Mouse (Mus musculus) CD8-positive naive resting alpha-beta T cell, adult 2 months (primary cell): ENCODE measurements around the gene Tomm40.

ENCODE experiments used
- DNase-seq, 2 experiments: peaks; one replicate each; pipeline ENCODE4 v3.0.0; 2022; ENCODE audit warnings: low read depth in 2 of 2, low spot score in 2 of 2

Gene Tomm40

GRCm38 (mm10) chr7:19710650-19711049, 4.6 kb downstream of the Tomm40 start:
- DNase-seq, result no peak

DNA sequence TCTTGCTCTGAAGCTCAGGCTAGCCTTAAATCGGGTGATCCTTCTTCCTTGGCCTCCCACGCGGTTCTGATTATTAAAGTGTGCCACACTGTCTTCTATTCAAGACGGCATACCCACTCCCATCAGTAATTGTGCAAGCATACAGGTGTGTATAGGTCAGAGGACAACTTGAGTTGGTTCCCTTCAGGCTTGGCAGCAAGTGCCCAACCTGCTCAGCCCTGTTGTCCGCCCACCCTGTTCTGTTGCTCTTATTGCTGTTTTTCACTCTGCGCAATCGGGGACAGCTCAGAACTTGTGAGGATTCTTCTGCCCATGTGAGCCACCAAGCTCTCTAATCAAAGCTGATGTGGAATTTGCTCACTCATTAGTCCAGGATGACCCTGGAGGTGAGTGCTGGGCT, 10.0 kb downstream of the Tomm40 start:
- DNase-seq, result no peak

- DNase-seq, result no peak
Observed at GRCm38 (mm10) chr7:19704475-19704874, 10.8 kb downstream of the Tomm40 start.

DNA sequence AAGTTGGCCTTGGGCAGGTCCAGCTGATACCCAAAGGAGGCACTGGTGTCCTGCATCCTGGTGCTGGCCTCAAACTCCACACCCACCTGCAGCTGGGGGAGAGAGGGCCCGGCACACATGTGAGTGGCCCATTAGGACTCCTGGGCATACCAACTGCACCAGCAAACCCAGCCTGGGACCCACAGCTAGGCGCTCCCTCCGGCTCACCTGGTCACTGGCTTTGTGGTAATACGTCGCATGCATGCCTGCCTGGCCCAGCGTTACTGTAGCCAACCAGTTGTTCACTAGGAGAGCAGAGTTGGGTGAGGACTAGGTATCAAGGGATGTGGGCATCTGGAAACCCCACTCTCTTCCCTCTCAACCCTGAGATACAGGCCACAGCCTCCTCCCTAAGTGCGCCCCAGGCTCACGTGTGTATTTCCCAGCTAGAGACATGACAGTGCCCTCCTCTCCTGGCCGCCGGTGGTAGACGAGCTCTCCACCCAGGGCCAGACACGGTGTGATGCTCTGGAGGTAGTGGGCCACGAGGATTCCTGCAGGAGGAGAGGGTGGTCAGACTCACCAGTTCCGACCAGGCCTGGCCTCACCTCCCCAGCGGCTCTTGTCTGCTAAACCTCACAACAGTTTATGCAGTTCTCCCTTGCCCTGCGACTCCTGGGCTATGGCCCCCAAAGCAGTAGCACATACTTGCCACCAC, 12.2 kb downstream of the Tomm40 start:
- no peak for DNase-seq

- DNase-seq, result no peak
Observed at GRCm38 (mm10) chr7:19701069-19701761, 14.0 kb downstream of the Tomm40 start.

- DNase-seq, result no peak
Observed at GRCm38 (mm10) chr7:19700299-19701068, 14.8 kb downstream of the Tomm40 start.

- no peak for DNase-seq
Observed at GRCm38 (mm10) chr7:19699827-19700148, 15.4 kb downstream of the Tomm40 start.

GRCm38 (mm10) chr7:19698907-19699826, 16.1 kb downstream of the Tomm40 start, which contains the start of gene Apoe:
TSS of gene Apoe (minus strand) at chr7:19699188.
- no peak for DNase-seq

DNA sequence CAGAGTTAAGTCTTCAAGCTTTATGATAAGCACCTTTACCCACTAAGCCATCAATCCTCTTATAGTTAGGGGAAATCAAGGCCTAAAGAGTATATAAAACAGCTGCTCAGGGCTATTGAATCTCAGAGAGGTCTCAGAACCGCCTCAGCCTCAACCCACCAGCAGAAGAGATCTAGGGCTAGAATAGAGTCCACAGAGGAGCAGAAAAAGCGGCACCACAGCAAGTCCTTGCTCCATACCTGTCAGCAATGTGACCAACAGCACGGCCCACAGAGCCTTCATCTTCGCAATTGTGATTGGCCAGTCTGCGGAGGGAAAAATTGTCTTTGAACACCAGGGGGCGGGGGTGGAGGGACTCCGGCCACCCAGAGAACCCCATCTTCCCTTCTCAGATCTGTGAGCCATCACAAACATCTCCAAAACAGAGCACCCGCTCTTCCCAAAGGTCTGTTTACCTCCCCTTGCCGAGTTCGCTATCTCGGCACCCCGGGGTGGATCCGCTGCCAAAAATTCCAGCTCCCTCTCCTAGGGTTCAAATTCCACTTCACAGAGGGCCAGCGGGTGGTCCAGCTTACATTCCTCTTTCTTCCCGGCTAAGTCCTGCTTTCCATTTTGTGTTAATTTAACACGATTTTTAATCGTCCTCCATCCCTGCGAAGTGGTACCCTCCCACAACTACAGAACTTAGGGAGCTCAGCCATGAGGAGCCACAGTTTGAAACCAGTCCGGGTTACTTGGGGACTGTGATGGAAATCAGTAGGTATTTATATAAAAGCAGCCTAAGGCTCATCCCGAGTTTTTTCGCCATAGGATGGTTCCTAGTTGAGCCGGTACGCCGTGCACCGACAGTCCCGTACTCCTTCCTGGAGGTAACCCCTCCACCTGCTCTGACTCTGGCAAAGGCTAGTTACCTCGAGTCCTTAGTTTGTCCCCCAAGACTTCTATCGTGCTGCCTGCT, 17.0 kb downstream of the Tomm40 start:
- no peak for DNase-seq

- no peak for DNase-seq
Observed at GRCm38 (mm10) chr7:19696336-19696873, 18.8 kb downstream of the Tomm40 start.

- DNase-seq, result no peak
Observed at GRCm38 (mm10) chr7:19695881-19696280, 19.4 kb downstream of the Tomm40 start.

GRCm38 (mm10) chr7:19695213-19695594, 20.0 kb downstream of the Tomm40 start:
- DNase-seq, result no peak

DNA sequence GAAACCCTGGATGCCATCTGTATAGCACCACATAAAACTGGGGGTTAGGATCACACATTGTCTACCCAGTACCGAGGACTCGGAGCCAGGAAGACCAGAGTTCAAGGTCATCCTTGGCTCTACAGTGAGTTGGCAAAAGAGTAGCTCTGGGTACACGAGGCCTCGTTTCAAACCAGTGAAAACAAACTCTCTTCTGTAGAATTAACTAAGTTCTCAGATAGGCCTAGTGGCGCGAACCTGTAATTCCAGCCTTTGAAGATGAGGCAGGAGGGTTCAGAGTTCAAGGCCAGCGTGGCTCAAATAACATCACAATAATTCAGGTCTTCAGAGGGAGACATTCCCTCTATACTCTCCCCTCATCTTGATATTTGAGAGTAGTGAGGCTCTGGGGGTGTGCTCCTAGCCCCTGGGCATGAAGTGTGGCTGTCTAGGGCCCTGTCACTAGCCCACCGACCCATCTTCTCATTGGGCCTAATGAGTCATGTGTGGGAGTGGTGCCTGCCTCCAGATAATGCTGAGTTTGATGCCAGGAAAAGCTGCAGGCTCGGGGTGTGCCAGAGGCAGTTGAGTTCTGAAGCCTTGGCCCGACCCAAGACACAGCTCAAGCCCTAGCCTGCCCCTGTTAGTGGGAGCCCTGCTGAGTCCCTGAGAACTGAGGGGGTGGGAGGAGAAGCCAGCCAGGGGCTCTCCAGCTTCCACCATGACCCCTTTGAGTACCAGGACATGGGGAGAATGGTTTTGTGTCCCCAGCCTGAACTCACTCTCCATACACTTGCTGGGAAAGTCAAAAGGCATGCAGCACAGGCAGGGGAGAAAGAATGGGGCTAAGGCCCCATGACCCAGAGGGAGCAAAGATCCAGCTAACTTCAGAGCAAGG, 20.7 kb downstream of the Tomm40 start:
- no peak for DNase-seq

DNA sequence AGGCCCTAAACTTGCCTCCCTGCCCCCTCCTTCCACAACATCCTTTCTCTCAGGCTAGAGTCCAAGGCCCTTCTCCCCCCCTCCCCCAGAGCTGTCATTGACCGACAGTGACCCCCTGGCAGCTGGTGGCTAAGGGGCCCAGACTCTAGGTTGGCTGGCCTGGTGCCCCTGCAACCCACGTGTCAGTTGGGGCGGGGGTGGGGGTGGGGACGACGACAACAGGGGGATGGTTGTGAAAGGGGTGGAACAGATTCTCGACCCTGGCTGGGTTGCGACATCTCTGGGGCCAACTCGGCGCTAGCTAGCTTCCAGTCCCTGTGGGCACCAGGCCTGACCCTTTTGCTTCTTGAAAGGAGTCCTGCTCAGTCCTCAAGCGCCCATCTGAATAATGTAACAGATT, 21.8 kb downstream of the Tomm40 start:
- no peak for DNase-seq

DNA sequence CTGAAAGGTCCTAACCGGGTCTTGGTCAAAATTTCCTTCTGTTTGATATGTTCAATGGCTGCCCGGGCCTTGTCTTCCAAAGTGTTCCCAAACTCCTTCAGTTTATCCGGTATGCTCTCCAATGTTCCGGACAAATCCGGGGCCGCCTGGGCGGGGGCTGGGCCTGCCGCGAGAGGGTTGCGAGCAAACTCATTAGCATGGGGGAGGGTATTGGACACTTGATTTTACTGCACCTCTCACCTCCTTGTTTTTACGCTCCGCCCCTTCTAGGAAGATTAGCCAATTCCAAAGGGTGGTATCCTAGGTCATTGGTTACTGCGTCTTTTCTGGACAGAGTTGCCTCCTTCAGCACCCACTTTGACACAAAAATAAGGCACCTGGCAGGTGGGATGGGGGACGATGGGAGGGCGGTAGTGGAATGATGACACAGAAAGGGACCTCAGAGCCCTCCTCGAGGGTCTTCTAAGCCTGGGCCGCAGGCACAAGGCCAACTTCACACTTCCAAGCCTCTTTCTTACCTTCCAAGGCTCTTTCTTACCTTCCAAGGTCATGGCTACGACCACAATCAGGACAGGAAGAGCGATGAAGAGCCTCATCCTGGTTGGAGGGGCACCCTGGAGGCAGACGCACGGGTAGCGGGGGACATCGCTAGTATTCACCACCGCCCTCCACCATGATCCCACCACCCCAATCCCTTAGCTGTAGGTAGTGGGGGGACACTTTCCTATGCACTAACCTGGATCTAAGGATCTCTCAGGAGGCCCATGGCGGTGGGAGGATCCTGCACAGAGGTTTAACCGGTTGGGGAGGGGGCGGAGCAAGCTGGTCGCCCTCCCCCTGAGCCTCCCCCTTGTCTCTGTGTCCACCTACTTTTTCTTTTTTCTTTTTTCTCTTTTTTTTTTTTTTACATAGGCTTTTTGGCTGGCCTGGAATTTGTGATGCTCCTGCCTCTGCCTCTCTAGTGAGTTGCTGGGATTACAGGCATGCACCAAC, 23.1 kb downstream of the Tomm40 start, which contains the start of gene Apoc1:
Apoc1 (minus strand) TSS at position 788 of the 993 bp plus-strand sequence.
- DNase-seq, result no peak

- no peak for DNase-seq
Observed at GRCm38 (mm10) chr7:19691434-19691833, 23.8 kb downstream of the Tomm40 start.

GRCm38 (mm10) chr7:19690845-19691244, 24.4 kb downstream of the Tomm40 start:
- no peak for DNase-seq
